Mouse (Mus musculus): Measurements from ENCODE around the gene Fes. TPM values are rescaled to one million over a fixed set of nuclear protein-coding genes. Genes with fewer than 3 reads are reported as not detected.

Fes gene
- total and polyA plus RNA-seq, 3 experiments = 1.5 to 5.4 (median 4.9) TPM

DNA sequence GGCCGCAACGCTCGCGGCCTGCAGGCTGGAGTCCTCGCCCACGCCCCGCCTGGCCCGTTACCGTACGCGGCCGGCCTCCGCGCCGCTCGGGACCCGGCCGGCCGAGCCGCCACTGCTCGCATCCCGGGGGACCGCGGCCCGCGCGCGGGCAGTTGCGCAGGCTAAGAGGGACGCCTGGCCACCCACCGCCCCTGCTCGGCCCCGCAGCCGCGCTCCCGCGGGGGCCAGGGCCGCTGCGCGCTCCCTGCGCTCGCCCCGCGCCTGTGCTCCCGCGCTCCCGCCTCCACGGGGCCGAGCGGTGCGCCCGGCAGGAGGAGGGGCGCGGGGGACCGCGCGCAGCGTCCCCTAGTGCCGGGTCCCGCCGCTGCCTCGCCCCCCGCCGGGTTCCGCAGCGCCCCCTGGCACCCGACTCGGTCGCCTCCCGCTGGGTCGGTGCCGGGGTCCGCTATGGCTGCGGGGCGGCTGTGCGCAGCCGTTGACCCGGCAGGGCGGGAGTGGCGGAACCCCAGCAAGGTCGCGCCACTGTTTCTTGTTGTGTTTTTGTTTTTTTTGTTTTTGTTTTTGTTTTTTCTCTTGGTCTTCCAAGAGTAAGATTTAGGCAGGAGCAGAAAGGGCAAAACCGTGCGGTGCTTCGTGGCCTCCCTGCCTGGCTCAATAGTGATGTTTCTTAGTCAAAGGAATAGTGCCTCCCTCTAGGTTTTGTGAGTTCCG, 16.6 kb downstream of the Fes start, which contains the start of gene Man2a2:
Man2a2 (minus strand) TSS at position 335 of the 711 bp plus-strand sequence.
- Histone ChIP-seq H3K9me3 (replicated peaks) (no peaks in the 10 kb centered on the region), H3K27me3 (ENCODE audit: insufficient read depth, low read length) (no peaks in the 10 kb centered on the region; the same call in 1 of the 2 replicates), H3K4me1 (ENCODE audit: insufficient read depth, low read depth, low read length) (peaks cover 74% of the 10 kb centered on the region), H3K4me3 (ENCODE audit: low read depth, low read length) (peak within 1 kb of the TSS; percentile 82), H3K36me3 (replicated peaks) (peaks cover 36% of the 10 kb centered on the region)
- TF ChIP-seq CTCF (IDR thresholded peaks at IDR 0.05; ENCODE audit: low read depth, low read length) = peak; percentile 58; the same call in 1 of the 2 replicates
- no peak for TF ChIP-seq GATA1 (IDR thresholded peaks at IDR 0.05; ENCODE audit: borderline replicate concordance, low read length)
- ATAC-seq (ENCODE audit: extremely low read depth, insufficient number of reproducible peaks, low FRiP score, poor library complexity, severe bottlenecking) (no peak), DNase-seq (ENCODE audit: low spot score) (peak; percentile 81)

DNA sequence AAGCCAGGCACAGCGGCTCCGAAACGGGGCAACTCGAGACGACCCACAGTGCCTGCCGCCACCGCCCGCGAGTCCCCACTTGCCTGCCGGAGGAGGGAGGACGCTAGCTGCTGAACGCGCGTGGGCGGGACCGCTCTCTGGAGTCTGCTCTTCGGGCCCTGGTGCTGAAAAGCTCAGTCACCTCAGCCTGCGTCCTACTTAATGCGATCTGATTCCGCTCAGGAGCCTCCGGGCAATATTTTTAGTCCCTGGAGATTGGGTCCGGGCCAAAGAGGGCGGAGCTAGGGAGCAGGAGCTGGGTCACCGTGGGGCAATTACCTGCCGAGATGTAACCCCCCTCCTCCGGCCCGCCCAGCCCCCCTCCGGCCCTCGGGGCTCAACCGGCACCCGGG, 17.1 kb downstream of the Fes start:
- H3K4me1 ChIP-seq (ENCODE audit: insufficient read depth, low read depth, low read length) = peaks cover 69% of the 10 kb centered on the region
- no peak for TF ChIP-seq TAL1 (conservative IDR thresholded peaks at IDR 0.05; ENCODE audit: low read depth, low read length)
- no peak for TF ChIP-seq GATA2 (IDR thresholded peaks at IDR 0.05; ENCODE audit: borderline replicate concordance, low read depth, low read length)
- H3K27me3 ChIP-seq (ENCODE audit: insufficient read depth, low read length) = no peaks in the 10 kb centered on the region; the same call in 1 of the 2 replicates
- ATAC-seq (ENCODE audit: extremely low read depth, insufficient number of reproducible peaks, low FRiP score, poor library complexity, severe bottlenecking) (no peak), DNase-seq (ENCODE audit: low spot score) (peak; percentile 74)
- H3K4me3 ChIP-seq (ENCODE audit: low read depth, low read length) = peak overlapping the region; percentile 82
- no peaks in the 10 kb centered on the region for H3K9me3 ChIP-seq (replicated peaks)
- H3K36me3 ChIP-seq (replicated peaks) = peaks cover 42% of the 10 kb centered on the region

DNA sequence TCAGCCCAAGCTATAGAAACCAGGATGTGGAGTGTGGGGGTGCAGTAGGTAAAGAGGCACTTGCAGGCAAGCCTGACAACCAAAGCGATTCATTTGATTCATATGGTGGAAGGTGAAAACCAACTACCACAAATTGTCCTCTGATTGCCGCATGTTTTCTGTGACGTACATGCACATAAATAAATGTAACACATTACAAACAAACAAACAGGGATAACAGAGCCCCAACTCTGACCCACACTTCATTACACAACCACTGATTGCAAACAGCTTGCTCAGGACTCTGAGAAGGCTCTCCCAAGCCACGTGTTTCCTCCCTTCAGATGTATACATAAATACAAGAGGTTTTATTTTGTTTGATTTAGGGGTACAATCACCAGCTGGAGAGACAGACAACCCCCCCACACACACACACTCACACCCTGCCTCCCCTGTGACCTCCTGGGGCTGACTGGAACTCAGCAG, 17.7 kb downstream of the Fes start:
- peak overlapping the region; percentile 82 for H3K4me3 ChIP-seq (ENCODE audit: low read depth, low read length)
- peaks cover 62% of the 10 kb centered on the region for H3K4me1 ChIP-seq (ENCODE audit: insufficient read depth, low read depth, low read length)
- TF ChIP-seq POLR2AphosphoS5 (IDR thresholded peaks at IDR 0.05; ENCODE audit: insufficient replicate concordance, low read depth, low read length) (no peak), GATA1 (IDR thresholded peaks at IDR 0.05; ENCODE audit: borderline replicate concordance, low read length) (no peak), GATA2 (IDR thresholded peaks at IDR 0.05; ENCODE audit: borderline replicate concordance, low read depth, low read length) (no peak), CTCF (IDR thresholded peaks at IDR 0.05; ENCODE audit: low read depth, low read length) (no peak), TAL1 (conservative IDR thresholded peaks at IDR 0.05; ENCODE audit: low read depth, low read length) (no peak)
- DNase-seq (ENCODE audit: low spot score) (no peak), ATAC-seq (ENCODE audit: extremely low read depth, insufficient number of reproducible peaks, low FRiP score, poor library complexity, severe bottlenecking) (no peak)
- H3K9me3 ChIP-seq (replicated peaks) = no peaks in the 10 kb centered on the region
- peaks cover 42% of the 10 kb centered on the region for H3K36me3 ChIP-seq (replicated peaks)
- H3K27me3 ChIP-seq (ENCODE audit: insufficient read depth, low read length) = no peaks in the 10 kb centered on the region; the same call in 1 of the 2 replicates

DNA sequence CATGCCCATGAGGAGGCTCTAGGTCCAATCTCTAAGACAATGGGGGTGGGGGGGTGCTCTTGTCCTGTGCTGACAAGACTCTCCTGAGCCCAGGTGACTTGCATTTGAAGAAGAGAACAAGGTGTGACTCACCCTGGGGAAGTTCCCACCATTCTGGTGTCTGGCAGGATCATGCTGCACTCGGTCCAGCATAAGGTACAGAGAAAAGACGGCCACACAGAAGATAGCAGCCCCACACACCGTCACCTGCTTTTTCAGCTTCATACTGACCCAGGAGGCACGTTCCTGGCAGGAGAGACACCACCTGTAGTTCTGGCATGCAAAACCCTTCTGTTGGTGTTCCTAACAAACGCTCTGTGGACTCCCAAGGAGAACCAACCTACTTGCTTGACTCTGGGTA, 18.3 kb downstream of the Fes start:
- no peak for ATAC-seq (ENCODE audit: extremely low read depth, insufficient number of reproducible peaks, low FRiP score, poor library complexity, severe bottlenecking)
- peaks cover 57% of the 10 kb centered on the region for H3K4me1 ChIP-seq (ENCODE audit: insufficient read depth, low read depth, low read length)

DNA sequence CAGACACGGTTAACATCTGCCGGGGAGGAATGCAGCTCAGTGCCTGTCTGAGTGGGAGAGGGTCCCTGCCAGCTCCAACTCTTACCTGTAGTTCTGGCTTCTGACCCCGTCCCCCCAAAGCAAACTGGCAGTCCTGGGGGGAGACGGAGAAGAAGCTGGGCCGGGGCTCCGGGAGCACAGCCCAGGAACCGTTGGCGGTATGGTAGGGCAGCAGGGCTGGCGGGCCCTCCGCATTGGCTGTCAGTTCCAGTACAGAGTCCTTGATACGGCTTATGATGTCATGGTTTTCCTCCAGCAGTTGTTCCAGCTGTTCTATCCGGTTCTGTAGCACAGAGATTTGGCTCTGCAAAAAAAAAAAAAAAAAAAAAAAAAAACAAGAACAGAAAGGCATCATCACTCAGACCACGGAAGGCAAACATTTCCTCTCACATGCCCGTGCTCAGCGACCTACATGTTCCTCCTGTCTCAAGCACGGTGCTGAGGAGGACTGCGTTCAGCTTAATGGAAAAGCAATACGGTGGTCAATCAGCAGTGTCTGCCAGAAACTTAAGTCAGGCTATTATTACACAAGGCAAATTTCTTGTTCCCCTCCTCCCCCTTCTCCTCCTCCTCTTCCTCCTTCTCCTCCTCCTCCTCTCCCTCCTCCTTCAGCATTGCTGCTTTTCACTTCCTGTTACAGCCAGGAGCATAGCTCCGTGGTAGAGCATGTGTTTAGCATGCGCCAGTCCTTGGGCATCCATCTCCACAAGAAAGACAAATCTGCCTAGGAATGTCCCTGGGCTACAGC, 18.9 kb downstream of the Fes start:
- H3K27me3 ChIP-seq (ENCODE audit: insufficient read depth, low read length) = no peaks in the 10 kb centered on the region; the same call in 1 of the 2 replicates
- ATAC-seq (ENCODE audit: extremely low read depth, insufficient number of reproducible peaks, low FRiP score, poor library complexity, severe bottlenecking) (no peak; the same call in 1 of the 2 replicates), DNase-seq (ENCODE audit: low spot score) (no peak)
- H3K9me3 ChIP-seq (replicated peaks) = no peaks in the 10 kb centered on the region
- H3K36me3 ChIP-seq (replicated peaks) = peaks cover 53% of the 10 kb centered on the region
- peaks cover 50% of the 10 kb centered on the region for H3K4me1 ChIP-seq (ENCODE audit: insufficient read depth, low read depth, low read length)
- H3K4me3 ChIP-seq (ENCODE audit: low read depth, low read length) = no peak overlapping the region
- TF ChIP-seq GATA2 (IDR thresholded peaks at IDR 0.05; ENCODE audit: borderline replicate concordance, low read depth, low read length) (no peak), CTCF (IDR thresholded peaks at IDR 0.05; ENCODE audit: low read depth, low read length) (no peak), TAL1 (conservative IDR thresholded peaks at IDR 0.05; ENCODE audit: low read depth, low read length) (no peak), GATA1 (IDR thresholded peaks at IDR 0.05; ENCODE audit: borderline replicate concordance, low read length) (no peak), POLR2AphosphoS5 (IDR thresholded peaks at IDR 0.05; ENCODE audit: insufficient replicate concordance, low read depth, low read length) (no peak)

More for the DNA sequence above, 18.3 kb downstream of the Fes start:
- H3K36me3 ChIP-seq (replicated peaks) = peaks cover 47% of the 10 kb centered on the region
- no peak overlapping the region for H3K4me3 ChIP-seq (ENCODE audit: low read depth, low read length)
- H3K27me3 ChIP-seq (ENCODE audit: insufficient read depth, low read length) = no peaks in the 10 kb centered on the region; the same call in 1 of the 2 replicates
- DNase-seq (ENCODE audit: low spot score) = no peak
- H3K9me3 ChIP-seq (replicated peaks) = no peaks in the 10 kb centered on the region
- TF ChIP-seq GATA1 (IDR thresholded peaks at IDR 0.05; ENCODE audit: borderline replicate concordance, low read length) = no peak
- TF ChIP-seq POLR2AphosphoS5 (IDR thresholded peaks at IDR 0.05; ENCODE audit: insufficient replicate concordance, low read depth, low read length) = no peak
- no peak for TF ChIP-seq TAL1 (conservative IDR thresholded peaks at IDR 0.05; ENCODE audit: low read depth, low read length)
- TF ChIP-seq GATA2 (IDR thresholded peaks at IDR 0.05; ENCODE audit: borderline replicate concordance, low read depth, low read length) = no peak
- no peak for TF ChIP-seq CTCF (IDR thresholded peaks at IDR 0.05; ENCODE audit: low read depth, low read length)

DNA sequence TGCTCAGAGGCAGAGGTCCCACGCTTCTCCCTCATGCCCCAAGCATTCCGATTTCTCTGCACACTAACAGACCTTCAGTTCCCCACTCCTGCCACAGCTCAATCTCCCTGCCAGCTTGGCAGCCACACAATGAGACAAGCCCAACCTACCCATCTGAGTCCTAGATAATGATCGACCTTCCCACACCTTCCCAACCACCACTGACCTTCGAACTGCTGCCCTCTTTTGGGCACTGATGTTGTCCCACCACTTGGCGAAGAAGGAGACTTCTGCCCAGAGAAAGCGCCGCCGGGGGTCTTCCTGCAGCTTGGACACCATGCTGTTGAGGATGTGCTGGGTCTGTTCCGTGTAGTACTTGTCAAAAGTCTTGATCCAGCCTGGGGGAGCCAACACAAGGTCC, 19.7 kb downstream of the Fes start:
- no peak overlapping the region for H3K4me3 ChIP-seq (ENCODE audit: low read depth, low read length)
- peaks cover 62% of the 10 kb centered on the region for H3K36me3 ChIP-seq (replicated peaks)
- ATAC-seq (ENCODE audit: extremely low read depth, insufficient number of reproducible peaks, low FRiP score, poor library complexity, severe bottlenecking) (no peak), DNase-seq (ENCODE audit: low spot score) (no peak)
- peaks cover 42% of the 10 kb centered on the region for H3K4me1 ChIP-seq (ENCODE audit: insufficient read depth, low read depth, low read length)
- no peak for TF ChIP-seq GATA2 (IDR thresholded peaks at IDR 0.05; ENCODE audit: borderline replicate concordance, low read depth, low read length)
- no peak for TF ChIP-seq CTCF (IDR thresholded peaks at IDR 0.05; ENCODE audit: low read depth, low read length)
- no peak for TF ChIP-seq GATA1 (IDR thresholded peaks at IDR 0.05; ENCODE audit: borderline replicate concordance, low read length)
- TF ChIP-seq TAL1 (conservative IDR thresholded peaks at IDR 0.05; ENCODE audit: low read depth, low read length) = no peak
- no peaks in the 10 kb centered on the region; the same call in 1 of the 2 replicates for H3K27me3 ChIP-seq (ENCODE audit: insufficient read depth, low read length)
- no peaks in the 10 kb centered on the region for H3K9me3 ChIP-seq (replicated peaks)
